Mouse (Mus musculus) cerebellum, adult 18-20 months (tissue): ENCODE data around the gene Hmox2.
"Not testable (repeated sequence)": the region's sequence is repeated elsewhere in the genome, so short reads cannot be mapped to it uniquely, and the experiment has no call there.

ENCODE experiments used
- DNase-seq, 2 experiments: peaks; one replicate each; pipeline ENCODE4 v3.0.0; 2021

The Hmox2 gene

DNA sequence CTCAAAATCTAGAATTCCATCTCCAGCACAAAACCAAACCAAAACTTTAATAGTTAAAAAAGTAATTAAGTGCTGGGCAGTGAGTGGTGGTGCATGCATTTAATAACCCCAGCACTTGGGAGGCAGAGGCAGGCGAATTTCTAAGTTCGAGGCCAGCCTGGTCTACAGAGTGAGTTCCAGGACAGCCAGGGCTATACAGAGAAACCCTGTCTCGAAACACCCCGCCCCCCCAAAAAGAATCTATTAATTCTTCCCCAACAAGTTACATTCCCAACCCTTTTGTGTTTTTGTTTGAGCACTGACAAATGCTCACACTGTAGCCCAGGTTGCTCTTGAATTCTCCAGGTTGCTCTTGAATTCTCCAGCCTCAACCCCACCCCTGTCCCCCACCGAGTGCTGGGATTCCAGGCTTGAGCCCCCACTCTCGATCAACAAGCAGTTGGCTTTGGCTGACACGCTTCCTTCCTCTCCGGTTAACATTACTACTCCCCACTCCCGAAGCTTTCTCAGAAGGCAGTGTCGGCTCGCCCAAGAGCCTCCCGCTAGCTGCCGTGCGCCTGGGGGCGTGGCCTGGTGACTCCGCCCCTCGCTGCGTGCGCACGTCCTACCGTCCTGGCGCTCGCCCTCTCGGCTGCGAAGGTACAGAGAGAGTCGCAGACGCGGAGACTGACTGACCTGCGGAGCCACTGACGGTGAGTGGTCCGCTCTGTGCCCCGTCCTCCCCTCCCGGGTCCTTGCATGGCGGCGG lies at the start of gene Hmox2:
Gene Hmox2 (plus strand): TSS at position 582 of the 748 bp plus-strand sequence.
- peak; percentile 95 to 98 for DNase-seq

DNA sequence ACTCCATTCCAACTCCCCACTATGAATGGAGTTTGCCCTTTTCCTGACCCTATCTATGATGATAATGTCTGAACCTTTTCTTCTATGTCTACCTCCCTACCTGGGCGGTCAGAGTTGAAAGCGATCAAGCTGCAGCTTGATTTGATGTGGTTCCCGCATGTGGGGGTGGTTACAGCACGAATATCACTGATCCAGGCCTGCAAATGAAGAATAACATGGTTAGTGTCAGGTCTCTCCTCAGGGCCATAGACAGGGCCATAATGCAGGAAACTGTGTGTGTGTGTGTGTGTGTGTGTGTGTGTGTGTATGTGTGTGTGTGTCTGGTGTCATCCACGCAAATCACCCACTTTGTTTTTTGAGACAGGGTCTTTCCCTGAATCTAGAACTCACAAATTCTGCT lies 49.3 kb upstream of the Hmox2 start:
- no peak for DNase-seq

DNA sequence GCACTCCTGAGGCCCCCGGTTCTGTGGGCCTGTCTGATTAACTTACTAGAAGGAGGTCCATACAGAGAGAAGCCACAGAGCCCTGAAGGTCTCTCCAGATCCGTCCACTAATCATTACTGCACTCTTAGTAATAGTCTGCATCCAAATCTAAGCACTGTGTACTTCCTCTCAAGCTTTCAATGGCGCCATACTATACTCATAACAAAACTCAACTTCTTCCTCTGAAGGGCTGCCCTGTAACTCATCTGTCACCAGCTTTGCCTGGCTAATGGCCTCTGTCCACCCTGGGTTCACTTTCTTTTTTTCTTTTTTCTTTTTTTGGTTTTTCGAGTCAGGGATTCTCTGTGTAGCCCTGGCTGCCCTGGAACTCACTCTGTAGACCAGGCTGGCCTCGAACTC lies 48.1 kb upstream of the Hmox2 start:
- no peak for DNase-seq

DNA sequence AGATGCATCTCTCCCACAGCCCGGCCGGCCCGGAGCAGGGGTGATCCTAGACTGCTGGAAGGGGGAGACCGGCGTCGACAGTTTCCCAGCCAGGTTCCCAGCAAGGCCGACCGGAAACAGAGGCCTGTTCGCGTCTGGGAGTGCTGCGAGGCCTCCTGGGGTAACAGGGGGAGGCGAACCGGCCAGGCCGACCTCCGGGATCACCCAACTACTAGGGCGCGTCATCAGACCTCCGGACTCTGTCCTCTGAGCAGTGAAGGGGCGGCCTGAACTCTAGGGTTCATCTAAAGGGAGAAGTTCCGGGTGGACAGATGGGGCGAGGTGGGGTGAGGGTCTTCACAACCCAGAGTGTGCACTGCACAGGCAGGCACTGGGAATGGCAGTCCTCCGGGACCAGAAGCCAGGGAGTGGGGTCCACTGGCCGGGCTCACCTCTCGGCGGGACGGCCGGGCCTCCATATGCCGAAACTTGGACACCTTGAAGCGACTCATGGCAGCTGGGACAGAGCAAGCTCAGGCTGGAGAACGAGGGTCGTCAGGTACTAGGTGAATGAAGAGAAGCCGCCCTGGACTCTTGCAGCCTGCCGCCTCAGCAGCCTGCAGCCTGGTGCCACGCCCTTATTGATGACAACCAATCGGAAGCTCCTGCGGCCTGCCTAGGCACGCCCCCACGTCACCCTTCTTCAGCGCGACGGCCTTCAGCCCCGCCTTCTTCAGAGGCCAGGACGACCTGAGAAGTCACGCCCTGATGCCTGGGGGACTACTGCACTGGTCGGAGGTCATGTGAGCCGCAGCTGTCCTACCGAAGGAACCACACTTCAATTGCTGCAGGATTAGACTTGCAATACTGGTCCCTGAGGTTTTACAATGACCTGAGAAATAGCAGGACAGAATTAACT lies 46.8 kb upstream of the Hmox2 start, which contains the start of gene Coro7:
Gene Coro7 (minus strand): TSS at position 657 of the 898 bp plus-strand sequence.
- peak; percentile 91 to 96 for DNase-seq

DNA sequence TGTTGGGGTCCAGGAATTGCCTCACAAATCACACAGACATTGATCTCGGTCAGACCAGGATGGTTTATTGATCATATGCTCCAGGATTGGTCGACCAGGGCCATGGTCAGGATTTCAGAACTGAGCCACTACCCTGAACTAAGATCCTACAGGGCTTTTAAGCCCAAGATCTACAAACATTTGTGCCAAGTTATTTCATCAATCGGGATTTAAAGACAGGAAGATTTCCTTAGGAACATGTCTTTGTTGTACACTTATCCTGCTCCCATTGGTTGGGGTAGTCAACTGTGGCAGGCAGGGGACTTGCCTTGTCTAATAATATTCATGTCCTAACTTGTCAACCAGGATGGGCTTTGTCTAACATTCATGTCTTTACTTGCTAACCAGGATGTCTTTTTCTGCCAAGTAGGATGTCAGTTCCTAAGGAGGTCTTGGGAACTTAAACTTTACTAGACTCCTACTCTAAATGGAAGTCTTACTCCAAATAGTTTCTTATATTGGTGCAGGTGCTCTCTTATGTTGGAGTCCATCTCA lies 45.2 kb upstream of the Hmox2 start:
- not testable (repeated sequence) for DNase-seq

DNA sequence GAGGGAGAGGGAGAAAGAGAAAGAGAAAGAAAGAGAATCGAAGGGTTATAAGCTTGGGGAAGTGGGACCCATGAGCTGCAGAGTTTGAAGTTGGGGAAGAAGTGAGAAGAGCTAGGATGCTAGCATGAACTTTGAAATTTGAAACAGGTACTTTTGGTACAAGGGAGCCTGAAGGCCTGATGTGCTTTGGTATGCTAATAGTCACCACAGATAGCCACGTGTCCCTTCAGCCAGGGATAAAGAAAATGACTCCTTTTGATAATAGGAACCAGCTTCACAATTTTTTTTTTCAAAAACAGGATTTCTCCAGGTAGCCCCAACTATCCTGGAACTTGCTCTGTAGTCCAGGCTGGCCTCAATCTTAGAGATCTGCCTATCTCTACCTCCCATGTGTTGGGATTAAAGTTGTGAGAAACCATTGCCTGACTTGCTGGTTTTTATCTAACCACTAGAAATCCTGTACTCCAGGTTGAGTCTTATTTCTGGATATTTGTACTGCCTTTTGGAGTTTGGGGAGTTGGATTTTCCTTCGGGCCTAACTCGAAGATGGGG lies 43.5 kb upstream of the Hmox2 start:
- DNase-seq: no peak

DNA sequence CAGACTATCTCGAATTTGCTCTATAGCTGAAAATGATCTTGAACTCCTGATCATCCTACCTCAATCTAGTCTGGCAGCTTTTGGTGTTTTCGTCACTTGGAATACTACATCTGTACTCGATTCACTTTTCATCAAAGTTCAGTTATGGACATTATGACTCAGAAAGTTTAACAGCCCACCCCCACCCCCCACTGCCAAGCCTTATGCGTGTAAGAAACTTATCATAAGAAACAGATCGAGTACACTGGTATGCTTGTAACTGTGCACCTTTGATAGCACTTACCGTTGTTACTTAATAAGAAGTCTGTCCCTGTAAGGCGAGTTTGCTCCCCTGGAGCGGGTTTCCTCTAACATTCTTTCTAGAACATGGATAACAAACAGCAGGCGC lies 43.0 kb upstream of the Hmox2 start:
- DNase-seq: no peak

DNA sequence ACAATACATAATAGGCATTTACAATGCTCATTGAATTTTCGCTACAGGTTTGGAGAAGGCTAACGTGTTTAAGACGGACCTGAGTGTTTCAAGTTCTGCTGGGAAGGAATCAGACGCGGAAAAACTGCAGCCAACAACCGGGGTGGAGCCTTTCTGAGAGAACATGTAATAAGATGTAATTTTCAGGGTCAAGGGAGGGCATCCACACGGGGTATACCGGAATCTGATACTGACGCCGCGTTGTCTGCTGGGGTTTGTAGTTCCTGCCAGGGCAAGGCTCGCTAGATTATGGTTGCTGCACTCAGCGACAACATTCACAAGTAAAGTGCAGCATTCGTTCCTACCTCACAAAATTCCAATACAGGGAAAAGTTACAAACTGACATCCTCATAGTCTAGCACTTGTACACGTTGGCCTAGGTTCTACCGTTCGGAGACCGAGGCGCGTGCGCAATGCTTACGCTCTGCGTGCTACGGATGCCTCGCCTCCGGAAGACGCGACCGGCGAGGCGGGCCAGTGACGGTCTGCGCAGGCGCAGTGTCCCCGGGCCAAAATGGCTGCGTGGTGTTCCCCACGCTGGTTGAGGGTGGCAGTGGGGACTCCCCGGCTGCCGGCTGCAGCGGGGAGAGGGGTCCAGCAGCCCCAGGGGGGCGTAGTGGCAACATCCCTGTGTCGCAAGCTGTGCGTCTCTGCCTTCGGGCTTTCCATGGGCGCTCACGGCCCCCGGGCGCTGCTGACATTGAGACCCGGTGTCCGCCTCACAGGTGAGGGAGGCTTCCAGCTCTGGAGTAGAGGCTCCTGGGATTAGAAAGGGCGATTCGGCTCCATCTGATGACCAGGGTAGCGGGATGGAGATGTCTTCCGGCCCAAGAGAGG lies 42.3 kb upstream of the Hmox2 start:
- peak; percentile 96 to 99 for DNase-seq

DNA sequence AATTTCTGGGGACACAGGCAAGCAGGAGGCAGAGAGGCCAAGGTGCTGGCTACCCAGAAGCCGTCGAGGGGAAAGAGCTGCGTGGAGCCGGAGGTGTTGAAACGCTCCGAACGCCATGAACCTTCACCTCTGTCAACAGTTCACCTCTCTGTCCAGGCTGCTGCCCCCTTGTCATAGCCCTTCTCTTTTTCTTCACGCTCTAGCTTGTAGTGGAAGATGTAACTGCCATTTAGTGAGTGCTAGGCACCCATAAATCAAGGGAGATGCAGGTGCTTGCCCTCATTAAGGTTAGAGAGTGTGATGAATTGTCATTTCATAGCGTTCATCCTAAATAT lies 41.7 kb upstream of the Hmox2 start:
- DNase-seq: no peak

DNA sequence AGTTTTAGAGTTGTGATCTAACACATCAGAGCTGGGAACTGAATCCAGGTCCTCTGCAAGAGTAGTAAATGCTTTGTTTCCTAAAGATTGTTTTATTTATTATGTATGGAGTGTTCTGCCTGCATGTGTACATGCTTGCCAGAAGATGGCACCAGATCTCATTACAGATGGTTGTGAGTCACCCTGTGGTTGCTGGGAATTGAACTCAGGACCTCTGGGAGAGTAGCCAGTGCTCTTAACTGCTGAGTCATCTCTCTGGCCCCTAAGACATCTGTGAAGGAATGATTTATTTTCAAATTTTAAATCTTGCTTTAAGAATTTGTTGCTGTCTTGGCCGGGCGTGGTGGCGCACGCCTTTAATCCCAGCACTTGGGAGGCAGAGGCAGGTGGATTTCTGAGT lies 36.8 kb upstream of the Hmox2 start:
- not testable (repeated sequence) for DNase-seq

DNA sequence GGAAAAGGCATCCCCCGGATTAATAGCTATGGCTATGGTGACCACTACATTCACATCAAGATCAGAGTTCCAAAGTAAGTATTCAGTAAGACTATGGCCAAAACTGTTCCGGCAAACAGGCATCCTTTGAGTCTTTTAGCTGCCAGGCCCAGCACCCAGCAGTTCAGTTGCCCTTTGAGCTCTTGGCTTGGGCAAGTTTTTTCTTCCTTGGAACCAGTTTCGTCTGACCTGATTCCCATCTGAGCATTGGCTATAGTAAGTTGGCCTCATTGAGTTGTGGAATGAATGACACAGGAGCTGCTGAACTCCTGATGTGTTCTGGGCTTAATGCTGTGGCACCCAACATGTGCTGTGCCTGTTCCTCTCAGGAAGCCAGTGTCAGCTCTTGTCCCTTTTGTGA lies 24.9 kb upstream of the Hmox2 start:
- DNase-seq: no peak

DNA sequence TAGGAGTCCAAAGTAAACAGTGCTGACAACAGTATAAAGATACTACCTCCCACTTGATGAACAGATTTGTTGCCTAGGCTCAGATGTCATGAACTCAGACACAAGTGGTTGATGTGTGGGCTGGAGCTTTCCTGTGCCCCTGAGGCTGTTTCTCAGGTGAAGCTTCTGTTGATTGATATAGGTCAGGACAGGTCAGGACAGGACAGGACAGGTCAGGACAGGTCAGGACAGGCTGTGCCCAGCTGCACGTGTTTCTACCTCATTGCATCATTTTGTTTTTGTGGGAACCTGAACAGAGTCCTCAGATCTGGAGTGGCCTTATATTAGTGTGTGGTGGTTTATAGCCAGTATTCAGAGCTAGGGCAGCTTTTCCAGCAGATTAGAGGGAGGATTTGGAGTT lies 23.5 kb upstream of the Hmox2 start:
- no peak for DNase-seq

DNA sequence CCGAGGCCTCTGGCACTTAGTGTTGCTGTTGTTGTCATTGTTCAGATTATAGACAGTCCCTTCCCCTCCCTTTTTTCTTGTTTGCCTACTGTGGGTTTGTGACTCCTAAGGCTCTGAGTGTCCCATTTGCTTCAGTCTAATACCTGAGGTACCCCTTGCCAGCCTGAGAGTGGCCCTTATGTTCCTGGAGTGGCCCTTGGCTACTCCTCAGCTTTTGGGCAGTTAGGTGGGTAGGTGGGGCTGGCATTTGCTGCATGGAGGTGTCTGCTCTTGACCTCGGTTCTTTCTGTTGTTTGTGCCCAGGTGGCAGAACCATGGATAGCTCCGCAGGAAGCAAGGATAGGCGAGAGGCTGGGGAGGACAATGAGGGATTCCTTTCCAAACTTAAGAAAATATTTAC lies 20.6 kb upstream of the Hmox2 start:
- no peak for DNase-seq

DNA sequence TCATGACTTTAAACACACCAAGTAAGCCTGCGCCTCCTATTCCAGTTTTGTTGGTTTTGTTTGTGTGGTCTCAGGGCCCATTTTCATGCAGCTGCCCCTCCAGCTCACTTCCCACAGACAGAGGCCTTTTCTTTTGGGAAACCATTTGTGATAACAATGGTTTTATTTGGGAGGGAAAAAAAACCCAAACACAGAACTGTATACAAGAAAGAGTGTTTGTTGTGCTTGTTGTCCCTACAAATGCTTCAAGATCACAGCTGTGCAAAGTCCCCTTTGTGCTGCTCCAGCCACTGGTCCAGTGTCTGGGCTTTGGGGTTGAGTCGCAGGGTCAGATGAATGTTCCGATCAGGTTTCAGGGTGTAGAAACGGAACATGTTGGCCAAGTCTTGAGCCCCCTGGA lies 15.0 kb upstream of the Hmox2 start:
- DNase-seq: no peak

DNA sequence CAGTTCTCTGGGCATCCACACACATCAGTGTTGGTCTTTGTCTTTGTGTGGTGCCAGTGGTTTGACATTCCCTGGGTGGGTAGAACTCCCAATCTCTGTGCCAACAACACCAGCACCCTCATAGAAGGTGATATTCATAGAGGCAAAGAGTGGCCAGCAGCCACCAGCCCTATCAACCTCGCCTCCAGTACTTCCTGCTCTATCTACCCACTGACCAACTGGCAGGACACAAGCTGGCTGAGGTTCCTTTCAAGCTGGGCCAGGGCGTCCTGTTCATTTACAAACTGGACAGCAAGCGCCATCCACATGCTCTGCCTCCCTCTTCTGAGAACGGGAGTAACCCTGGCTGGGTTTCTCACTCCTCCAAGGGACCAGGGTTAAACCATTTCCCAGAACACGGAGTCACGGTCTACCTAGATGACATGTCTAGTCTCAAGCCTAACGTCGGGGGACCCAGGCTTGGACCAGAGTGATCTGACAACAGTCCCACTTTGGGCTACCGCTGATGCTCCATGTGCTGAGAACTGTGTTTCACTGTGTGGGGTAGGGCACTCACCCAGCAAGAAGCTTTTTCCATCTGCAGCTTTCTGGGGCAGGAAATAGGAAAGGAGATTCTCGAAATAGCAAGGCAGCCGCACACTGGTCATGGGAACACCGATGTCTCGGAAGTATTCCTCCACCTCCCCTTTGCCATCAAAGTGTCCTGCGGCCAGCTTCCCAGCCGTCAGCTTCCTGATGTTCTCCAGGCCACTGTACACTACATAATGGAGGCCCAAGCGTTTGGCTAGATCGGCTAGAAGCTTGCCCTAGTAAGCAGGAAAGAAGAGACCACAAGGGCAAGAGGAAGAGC lies 12.1 kb upstream of the Hmox2 start:
- peak; percentile 70 to 73 for DNase-seq

DNA sequence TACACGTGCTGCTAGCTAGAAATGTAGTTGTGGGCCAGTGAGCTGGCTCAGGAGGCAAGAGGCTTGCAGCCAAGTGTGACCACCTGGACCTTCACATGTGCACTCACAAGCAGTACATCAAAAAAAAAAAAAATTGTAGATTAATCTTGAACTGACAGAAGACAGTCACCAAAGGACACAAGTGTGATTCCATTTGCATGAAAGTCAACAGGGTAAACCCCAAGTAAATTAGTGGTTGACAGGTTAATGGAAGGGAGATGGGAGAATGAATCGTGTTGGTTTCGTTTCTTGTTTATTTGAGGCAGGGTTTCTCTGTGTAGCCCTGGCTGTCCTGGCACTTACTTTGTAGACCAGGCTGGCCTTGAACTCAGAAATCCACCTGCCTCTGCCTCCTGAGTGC lies 8.3 kb upstream of the Hmox2 start:
- peak in 1 of 2 experiments; percentile 18 for DNase-seq

DNA sequence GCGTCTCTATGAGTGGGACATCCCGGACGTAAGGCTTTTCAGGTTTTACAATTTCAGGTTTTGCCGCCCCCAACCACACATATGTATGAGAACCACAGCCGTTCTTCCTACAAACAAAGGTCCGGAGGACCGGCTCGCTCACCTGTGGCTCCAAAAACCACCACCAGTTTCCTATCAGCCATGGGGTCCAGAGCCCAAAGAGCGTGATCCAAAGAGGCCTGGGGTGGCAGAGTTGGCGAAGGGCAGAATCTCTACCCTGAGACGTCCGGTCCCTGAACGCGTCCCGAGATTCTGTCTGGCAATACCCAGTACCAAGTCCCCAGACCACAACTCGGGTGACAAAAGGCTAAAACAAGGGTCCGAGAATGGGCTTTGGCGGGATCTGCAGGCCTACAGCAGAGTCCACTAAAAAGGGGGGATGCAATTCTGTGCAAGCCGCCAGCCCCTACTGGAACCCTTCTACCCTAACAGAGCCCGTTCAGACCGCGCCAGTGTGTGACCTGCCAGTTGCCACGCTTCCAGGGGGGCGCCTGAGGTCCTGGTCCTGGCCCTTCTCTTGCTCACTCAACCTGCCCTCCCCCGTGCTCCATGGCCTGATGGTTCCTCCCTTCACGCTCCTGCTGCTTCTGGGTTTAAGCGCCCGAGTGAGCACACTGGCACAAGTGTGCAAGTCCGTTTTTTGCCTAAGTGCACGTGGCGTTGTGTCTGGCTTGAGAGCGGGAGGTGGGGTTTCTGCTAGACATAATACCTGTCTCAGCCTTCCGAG lies 7.2 kb upstream of the Hmox2 start, which contains the start of gene Nmral1:
Gene Nmral1 (minus strand): TSS at position 604 of the 766 bp plus-strand sequence.
- DNase-seq: peak; percentile 80 to 81

DNA sequence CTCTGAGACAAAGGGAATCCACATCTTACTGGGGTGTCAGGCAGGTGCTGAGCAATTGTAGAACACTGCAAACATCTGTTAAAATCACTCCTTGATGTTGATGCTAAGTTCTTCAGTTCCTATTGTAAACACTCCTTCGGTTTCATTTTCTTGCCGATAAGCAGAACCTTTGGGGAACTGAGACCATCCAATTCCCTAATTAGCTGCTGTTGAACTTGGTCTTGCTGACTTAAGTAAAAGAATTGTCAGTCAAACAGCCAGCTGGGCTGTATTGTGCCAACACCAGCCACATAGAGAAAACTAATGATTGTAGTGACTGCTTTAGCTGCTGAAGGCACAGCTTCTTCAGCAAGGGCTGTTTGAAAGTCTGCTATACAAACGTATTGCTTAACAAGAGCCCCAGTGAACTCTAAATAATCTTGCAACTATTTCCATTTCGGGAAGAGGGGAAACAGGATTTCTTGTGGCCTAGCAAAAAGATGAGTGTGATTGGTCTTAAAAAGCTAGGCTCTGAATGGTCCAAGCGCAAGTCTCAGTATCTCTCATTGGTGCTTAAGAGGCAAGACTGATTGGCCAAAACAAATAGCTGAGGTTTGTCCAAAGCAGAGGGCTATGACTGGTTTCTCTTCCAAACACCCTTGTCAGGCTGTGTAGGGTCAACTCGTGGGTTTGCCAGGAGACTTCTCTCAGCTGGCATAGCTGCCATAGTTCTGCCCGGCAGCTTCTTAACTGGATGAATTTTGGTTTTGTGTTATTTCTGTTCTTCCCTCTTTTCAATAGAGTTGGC lies 3.8 kb upstream of the Hmox2 start:
- no peak for DNase-seq

DNA sequence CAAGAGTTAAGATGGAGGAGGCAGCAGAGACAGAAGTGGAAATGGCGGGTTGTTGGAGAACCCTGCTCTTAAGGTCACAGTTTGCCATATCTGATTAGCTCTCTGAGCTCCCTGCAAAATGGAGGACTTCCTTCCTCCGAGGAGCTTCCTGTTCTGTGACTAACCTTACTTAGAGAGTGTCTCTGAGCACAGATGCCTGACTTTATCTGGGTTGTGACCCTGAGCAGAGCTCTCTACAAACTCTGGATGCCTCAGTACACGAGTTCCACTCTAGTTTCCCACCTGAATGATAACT lies 3.3 kb upstream of the Hmox2 start:
- no peak for DNase-seq

DNA sequence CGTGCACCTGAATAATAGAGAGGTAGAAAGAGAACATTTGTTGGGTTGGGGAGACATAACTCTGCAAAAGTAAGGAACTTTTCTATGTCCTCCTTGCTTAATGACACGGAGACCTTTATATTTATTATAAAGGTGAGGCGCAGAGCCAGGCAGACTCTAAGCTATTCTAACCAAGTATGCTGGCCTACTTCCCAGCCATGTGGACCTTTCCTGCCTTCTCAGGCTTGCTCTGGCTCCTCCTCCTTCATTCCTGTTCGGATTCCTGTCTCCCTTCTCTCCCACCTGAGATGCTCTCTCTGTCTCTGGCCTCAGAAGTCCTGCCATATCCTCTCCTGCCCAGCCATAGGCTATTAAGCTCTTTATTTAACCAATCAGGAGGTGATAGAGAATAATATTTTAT lies 895 bp upstream of the Hmox2 start:
- DNase-seq: no peak
